In the genomic region with DNA sequence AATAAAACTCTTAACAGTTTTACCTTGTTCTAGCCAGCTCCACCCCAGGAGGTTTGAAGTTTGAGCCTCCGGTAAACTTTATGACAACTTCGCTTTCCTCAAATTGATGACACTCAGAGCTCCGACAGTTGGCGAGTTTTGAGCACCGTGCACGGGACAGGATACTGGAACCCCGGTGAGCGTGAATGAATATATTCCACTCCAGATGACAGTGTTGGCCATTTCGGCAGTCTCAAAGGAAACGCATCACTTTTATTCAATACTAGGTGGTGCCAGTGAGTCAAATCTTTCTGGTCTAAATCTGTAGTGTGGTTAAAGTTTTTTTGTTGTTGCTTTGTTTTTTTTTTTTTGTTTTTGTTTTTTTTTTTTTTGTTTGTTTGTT, we compare ENCODE assay signal across 8 mouse cellular contexts. TPM values are rescaled to one million over a fixed set of nuclear protein-coding genes. Genes with fewer than 3 reads are reported as not detected.
DNase-seq lines count a peak whose midpoint lies in the region; ATAC-seq lines count a peak whose summit lies in the region.
"Had no signal": no experiment of that assay in that cellular context is flagged by ENCODE, and none has a peak within 500 bp of the region (broad histone marks: within the 10 kb centered on the region; RNA-seq: fewer than 3 reads in every experiment).

No protein-coding gene starts in this region.

- DNase-seq in 3T3-L1 (ENCODE audit: low read depth, low spot score) = peak; percentile 70
- DNase-seq in CD4-positive helper T cell, adult 2 months (ENCODE audit: low read depth, low spot score) = peak; percentile 72
- DNase-seq in thymus, postnatal 14 days = peak; percentile 36

- H3K4me1 ChIP-seq in heart, embryonic 11.5 days (ENCODE audit: control insufficient read depth, insufficient read depth, low read length) = peaks cover 11% of the 10 kb centered on the region; the same call in 1 of the 2 replicates
- H3K4me1 ChIP-seq in kidney, embryonic 16.5 days (ENCODE audit: insufficient read depth, low read length) = peaks cover 12% of the 10 kb centered on the region

- H3K27ac ChIP-seq in heart, embryonic 11.5 days (ENCODE audit: low read depth, low read length) = peak overlapping the region; percentile 90
- H3K27ac ChIP-seq in kidney, embryonic 16.5 days (ENCODE audit: low read length) = peak overlapping the region; percentile 82
- peak overlapping the region; percentile 25; the same call in 1 of the 2 replicates for H3K27ac ChIP-seq in macrophage

- WGBS in heart, embryonic 11.5 days (ENCODE audit: insufficient replicate concordance) = 1% methylated on average over 10 of the region's 10 CpGs
- under 1% methylated on average over 10 of the region's 10 CpGs for WGBS in kidney, embryonic 16.5 days
- under 1% methylated on average over 10 of the region's 10 CpGs for WGBS in macrophage (ENCODE audit: missing documents)

- peak overlapping the region; percentile 86 for H3K9ac ChIP-seq in heart, embryonic 11.5 days (ENCODE audit: low read depth, low read length)
- H3K9ac ChIP-seq in kidney, embryonic 16.5 days (replicated peaks; ENCODE audit: low read length) = peak overlapping the region; percentile 81

- H3K4me3 ChIP-seq in heart, embryonic 11.5 days (ENCODE audit: low read depth, low read length) = peak overlapping the region; percentile 82
- peak overlapping the region; percentile 74 for H3K4me3 ChIP-seq in kidney, embryonic 16.5 days (ENCODE audit: low read length)
- peak overlapping the region; percentile 89 for H3K4me3 ChIP-seq in macrophage (ENCODE audit: inconsistent target)

- no peaks in the 10 kb centered on the region for H3K27me3 ChIP-seq in heart, embryonic 11.5 days (ENCODE audit: control insufficient read depth, insufficient read depth, low read length)
- no peaks in the 10 kb centered on the region for H3K27me3 ChIP-seq in kidney, embryonic 16.5 days (ENCODE audit: insufficient read depth, low read length)

- H3K9me3 ChIP-seq in heart, embryonic 11.5 days (replicated peaks; ENCODE audit: control insufficient read depth, low read length) = no peaks in the 10 kb centered on the region
- no peaks in the 10 kb centered on the region for H3K9me3 ChIP-seq in kidney, embryonic 16.5 days (ENCODE audit: low read length)

- peak overlapping the region; percentile 89 for H3K4me2 ChIP-seq in heart, embryonic 11.5 days
- peak overlapping the region; percentile 81 for H3K4me2 ChIP-seq in kidney, embryonic 16.5 days (replicated peaks; ENCODE audit: low read depth, low read length)

- H3K36me3 ChIP-seq in heart, embryonic 11.5 days (ENCODE audit: control insufficient read depth, insufficient read depth, low read length) = peaks cover 17% of the 10 kb centered on the region
- peaks cover 28% of the 10 kb centered on the region for H3K36me3 ChIP-seq in kidney, embryonic 16.5 days (ENCODE audit: insufficient read depth, low read length)
- H3K36me3 ChIP-seq in macrophage (ENCODE audit: inconsistent target) = peaks cover 15% of the 10 kb centered on the region; the same call in 1 of the 2 replicates

- H3K79me2 ChIP-seq in macrophage (ENCODE audit: inconsistent target) = peaks cover 31% of the 10 kb centered on the region; the same call in 1 of the 2 replicates

- ATAC-seq in common myeloid progenitor, adult 5-6 weeks (replicated peaks; ENCODE audit: low read depth, poor library complexity, severe bottlenecking) = peak; percentile 58
- ATAC-seq in heart, embryonic 11.5 days (replicated peaks; ENCODE audit: insufficient number of reproducible peaks, low FRiP score, low TSS enrichment) = no peak
- no peak for ATAC-seq in kidney, embryonic 16.5 days (ENCODE audit: low FRiP score, low TSS enrichment)

RNA-seq across cellular contexts. Expression of a gene that starts 0.8 kb away (rescaled TPM):
- 37.7 and 83.2 TPM in 2 replicates for total RNA-seq in common myeloid progenitor, adult 5-6 weeks (2017)
- polyA plus RNA-seq in heart, embryonic 11.5 days (2014; fragmentation: Nextera tagmentation; extraction: Ambion mirVana) = 36.7 and 43.9 TPM in 2 replicates
- 45.9 and 47.6 TPM in 2 replicates for polyA plus RNA-seq in kidney, embryonic 16.5 days (2015; fragmentation: Nextera tagmentation; extraction: Ambion mirVana)
- 10 to 100 TPM in 22 of 26 experiments, 1 to 10 TPM in 4; 4.2 to 39.3 (median 18.9) TPM for total RNA-seq in macrophage (2018; cell fraction: chromatin; rRNA removed)
- total RNA-seq in macrophage (2018; cell fraction: cytosol; rRNA removed) = 10 to 100 TPM; 12.3 to 24.9 (median 20.6) TPM
- 10 to 100 TPM in 20 of 26 experiments, 1 to 10 TPM in 6; 7.8 to 30.6 (median 13.4) TPM for total RNA-seq in macrophage (2018; cell fraction: nucleus; rRNA removed)
- 14.7 to 24.7 TPM (median 16.3 TPM) in 3 replicates for polyA plus RNA-seq in macrophage (2018)

RNA-seq across cellular contexts. Expression of a gene that starts 0.8 kb away (rescaled TPM):
- total RNA-seq in common myeloid progenitor, adult 5-6 weeks (2017) = 11.3 and 15.5 TPM in 2 replicates
- 16.2 and 17.0 TPM in 2 replicates for polyA plus RNA-seq in heart, embryonic 11.5 days (2014; fragmentation: Nextera tagmentation; extraction: Ambion mirVana)
- polyA plus RNA-seq in kidney, embryonic 16.5 days (2015; fragmentation: Nextera tagmentation; extraction: Ambion mirVana) = 13.9 and 14.2 TPM in 2 replicates
- 10 to 100 TPM in 2 of 26 experiments, 1 to 10 TPM in 24; 3.4 to 13.4 (median 6.9) TPM for total RNA-seq in macrophage (2018; cell fraction: chromatin; rRNA removed)
- total RNA-seq in macrophage (2018; cell fraction: cytosol; rRNA removed) = 10 to 100 TPM in 8 of 26 experiments, 1 to 10 TPM in 18; 5.7 to 11.8 (median 9.3) TPM
- 1 to 10 TPM; 3.7 to 9.8 (median 6.0) TPM for total RNA-seq in macrophage (2018; cell fraction: nucleus; rRNA removed)
- polyA plus RNA-seq in macrophage (2018) = 7.8 to 9.7 TPM (median 8.5 TPM) in 3 replicates

RNA-seq across cellular contexts. Expression of a gene that starts 8.6 kb away (rescaled TPM):
- not detected in 2 replicates for total RNA-seq in common myeloid progenitor, adult 5-6 weeks (2017)
- polyA plus RNA-seq in heart, embryonic 11.5 days (2014; fragmentation: Nextera tagmentation; extraction: Ambion mirVana) = not detected in 2 replicates
- polyA plus RNA-seq in kidney, embryonic 16.5 days (2015; fragmentation: Nextera tagmentation; extraction: Ambion mirVana) = 0.41 and 0.82 TPM in 2 replicates
- total RNA-seq in macrophage (2018; cell fraction: chromatin; rRNA removed) = not detected
- not detected for total RNA-seq in macrophage (2018; cell fraction: cytosol; rRNA removed)
- not detected for total RNA-seq in macrophage (2018; cell fraction: nucleus; rRNA removed)
- polyA plus RNA-seq in macrophage (2018) = not detected in 3 replicates
- total RNA-seq: layer of hippocampus, postnatal 14 days had no signal

RNA-seq across cellular contexts. Expression of a gene that starts 31.0 kb away (rescaled TPM):
- total RNA-seq in common myeloid progenitor, adult 5-6 weeks (2017) = not detected in 2 replicates
- 1.2 and 2.5 TPM in 2 replicates for polyA plus RNA-seq in heart, embryonic 11.5 days (2014; fragmentation: Nextera tagmentation; extraction: Ambion mirVana)
- polyA plus RNA-seq in kidney, embryonic 16.5 days (2015; fragmentation: Nextera tagmentation; extraction: Ambion mirVana) = 1.3 TPM in 2 replicates
- not detected for total RNA-seq in macrophage (2018; cell fraction: chromatin; rRNA removed)
- not detected for total RNA-seq in macrophage (2018; cell fraction: cytosol; rRNA removed)
- total RNA-seq in macrophage (2018; cell fraction: nucleus; rRNA removed) = not detected
- polyA plus RNA-seq in macrophage (2018) = not detected in 3 replicates
- total RNA-seq: layer of hippocampus, postnatal 14 days had no signal

RNA-seq across cellular contexts. Expression of a gene that starts 32.2 kb away (rescaled TPM):
- total RNA-seq in common myeloid progenitor, adult 5-6 weeks (2017) = 4.7 and 6.6 TPM in 2 replicates
- 36.3 and 36.8 TPM in 2 replicates for polyA plus RNA-seq in heart, embryonic 11.5 days (2014; fragmentation: Nextera tagmentation; extraction: Ambion mirVana)
- 54.1 and 57.4 TPM in 2 replicates for polyA plus RNA-seq in kidney, embryonic 16.5 days (2015; fragmentation: Nextera tagmentation; extraction: Ambion mirVana)
- total RNA-seq in macrophage (2018; cell fraction: chromatin; rRNA removed) = 1 to 10 TPM in 22 of 26 experiments, under 1 TPM in 4; 0.41 to 5.9 (median 2.3) TPM
- total RNA-seq in macrophage (2018; cell fraction: cytosol; rRNA removed) = 1 to 10 TPM; 5.4 to 9.4 (median 7.0) TPM
- 10 to 100 TPM in 1 of 26 experiments, 1 to 10 TPM in 25; 1.8 to 11.8 (median 4.0) TPM for total RNA-seq in macrophage (2018; cell fraction: nucleus; rRNA removed)
- 5.3 to 13.7 TPM (median 7.0 TPM) in 3 replicates for polyA plus RNA-seq in macrophage (2018)

Comparison
In these comparisons a context has a peak if more than half of its experiments do, and no peak if none do; other contexts are left out.
1. H3K27ac ChIP-seq: peak in every context shown above with its lines; median percentile 90 in heart, embryonic 11.5 days; 82 in kidney, embryonic 16.5 days; 25 in macrophage.